Mouse (Mus musculus) forebrain, embryonic 11.5 days (tissue): Measurements from ENCODE around the gene Eci3. TPM values are rescaled to one million over a fixed set of nuclear protein-coding genes. Genes with fewer than 3 reads are reported as not detected.
"Not testable (repeated sequence)": the region's sequence is repeated elsewhere in the genome, so short reads cannot be mapped to it uniquely, and the experiment has no call there.

Experiments used
- ATAC-seq: fragments of 200-750 bp; cut with Nextera tagmentation; replicated peaks from 2 replicates; pipeline ENCODE4 v1.8.0; 2017; ENCODE audit warnings: moderate TSS enrichment; ENCODE audit not compliant: low FRiP score
- DNase-seq: peaks from one replicate; pipeline ENCODE4 v3.0.0-alpha.2; 2017; ENCODE audit warnings: low spot score
- H3K27ac ChIP-seq: fragments of 300-500 bp; sonication (generic); 2 replicates; pipeline ENCODE4 v1.5.1; 2014; ENCODE audit warnings: low read depth, low read length
- H3K27me3 ChIP-seq: fragments of 300-500 bp; sonication (generic); 2 replicates; pipeline ENCODE4 v1.6.1; 2014; ENCODE audit warnings: mild to moderate bottlenecking, low read length, mixed read lengths; ENCODE audit not compliant: control insufficient read depth, insufficient read depth
- H3K36me3 ChIP-seq: fragments of 300-500 bp; sonication (generic); 2 replicates; pipeline ENCODE4 v1.6.1; 2014; ENCODE audit warnings: mild to moderate bottlenecking, low read length, moderate library complexity, mixed read lengths; ENCODE audit not compliant: control insufficient read depth, insufficient read depth
- H3K4me1 ChIP-seq: fragments of 300-500 bp; sonication (generic); replicated peaks from 2 replicates; pipeline ENCODE4 v1.6.1; 2014; ENCODE audit warnings: low read length, mixed read lengths; ENCODE audit not compliant: control insufficient read depth, insufficient read depth
- H3K4me2 ChIP-seq: fragments of 300-500 bp; sonication (generic); 2 replicates; pipeline ENCODE4 v1.6.1; 2014; ENCODE audit warnings: low read depth, mild to moderate bottlenecking, low read length, moderate library complexity, mixed read lengths; ENCODE audit not compliant: severe bottlenecking
- H3K4me3 ChIP-seq: fragments of 300-500 bp; sonication (generic); 2 replicates; pipeline ENCODE4 v1.5.1; 2014; ENCODE audit warnings: low read depth, low read length
- H3K9ac ChIP-seq: fragments of 300-500 bp; sonication (generic); 2 replicates; pipeline ENCODE4 v1.6.1; 2014; ENCODE audit warnings: low read length
- H3K9me3 ChIP-seq: fragments of 300-500 bp; sonication (generic); 2 replicates; pipeline ENCODE4 v1.6.1; 2016; ENCODE audit warnings: low read length, mixed read lengths; ENCODE audit not compliant: control insufficient read depth
- WGBS: fragments of 180-500 bp; shearing (Covaris S2); extraction: QIAGEN DNeasy Blood & Tissue Kit; methylation state at CpG from one replicate; pipeline ENCODE4 v1.1.7; 2014; 5-methylcytosine and 5-hydroxymethylcytosine counted together
- polyA plus RNA-seq: library from polyadenylated mRNA; unstranded; fragments of >200 nt; fragmentation: Nextera tagmentation; extraction: Ambion mirVana; gene quantifications from 2 replicates; pipeline ENCODE4 v1.2.1, GENCODE M21; 2014

Gene Eci3
- polyA plus RNA-seq = 0.43 and 0.59 TPM in 2 replicates

GRCm38 (mm10) chr13:34963511-34964397, at the start of gene Eci3:
Eci3 (minus strand) TSS chr13:34963810.
- H3K4me3 ChIP-seq = peak within 1 kb of the TSS; percentile 35
- no peaks in the 10 kb centered on the region for H3K36me3 ChIP-seq
- H3K4me1 ChIP-seq = 0 out of 2 replicates have a peak, but pooled peaks cover 3% of the 10 kb centered on the region
- peak within 1 kb of the TSS; percentile 20 for H3K9ac ChIP-seq
- no peak within 1 kb of the TSS for H3K27ac ChIP-seq
- peak within 1 kb of the TSS; percentile 68 for H3K4me2 ChIP-seq
- peak; percentile 64 for ATAC-seq
- 3% methylated on average over 32 of the region's 32 CpGs for WGBS
- no peaks in the 10 kb centered on the region for H3K9me3 ChIP-seq
- DNase-seq = peak; percentile 57
- peaks cover 11% of the 10 kb centered on the region for H3K27me3 ChIP-seq

GRCm38 (mm10) chr13:34995925-34996324, 32.3 kb upstream of the Eci3 start:
- no peak overlapping the region for H3K4me2 ChIP-seq
- H3K9me3 ChIP-seq = no peaks in the 10 kb centered on the region
- H3K9ac ChIP-seq = no peak overlapping the region
- H3K36me3 ChIP-seq = no peaks in the 10 kb centered on the region
- 0 out of 2 replicates have a peak, but pooled peaks cover 3% of the 10 kb centered on the region for H3K4me1 ChIP-seq
- 89% methylated on average over 2 of the region's 2 CpGs for WGBS
- H3K4me3 ChIP-seq = no peak overlapping the region
- DNase-seq = no peak
- H3K27ac ChIP-seq = no peak overlapping the region
- no peaks in the 10 kb centered on the region for H3K27me3 ChIP-seq
- ATAC-seq = no peak

GRCm38 (mm10) chr13:34993983-34994811, 30.6 kb upstream of the Eci3 start:
- H3K36me3 ChIP-seq = no peaks in the 10 kb centered on the region; the same call in 1 of the 2 replicates
- peak overlapping the region; percentile 82 for H3K9ac ChIP-seq
- ATAC-seq = peak; percentile 99
- under 1% methylated on average over 33 of the region's 33 CpGs for WGBS
- H3K4me3 ChIP-seq = peak overlapping the region; percentile 57
- 0 out of 2 replicates have a peak, but pooled peaks cover 3% of the 10 kb centered on the region for H3K4me1 ChIP-seq
- 0 out of 2 replicates have a peak overlapping the region, but pooled peaks have one; percentile 41 for H3K27ac ChIP-seq
- H3K4me2 ChIP-seq = peak overlapping the region; percentile 73
- no peaks in the 10 kb centered on the region for H3K9me3 ChIP-seq
- no peaks in the 10 kb centered on the region for H3K27me3 ChIP-seq
- peak; percentile 98 for DNase-seq

- Histone ChIP-seq H3K4me3 (peak overlapping the region; percentile 57), H3K27ac (0 out of 2 replicates have a peak overlapping the region, but pooled peaks have one; percentile 41), H3K27me3 (no peaks in the 10 kb centered on the region), H3K4me2 (peak overlapping the region; percentile 73), H3K4me1 (0 out of 2 replicates have a peak, but pooled peaks cover 3% of the 10 kb centered on the region), H3K9ac (peak overlapping the region; percentile 82), H3K36me3 (no peaks in the 10 kb centered on the region; the same call in 1 of the 2 replicates), H3K9me3 (no peaks in the 10 kb centered on the region)
- ATAC-seq (peak; percentile 59), DNase-seq (no peak)
- 2% methylated on average over 22 of the region's 22 CpGs for WGBS
Measured at GRCm38 (mm10) chr13:34993595-34993982, 30.0 kb upstream of the Eci3 start.

GRCm38 (mm10) chr13:34993085-34993484, 29.5 kb upstream of the Eci3 start:
- Histone ChIP-seq H3K4me2 (peak overlapping the region; percentile 73; the same call in 1 of the 2 replicates), H3K27ac (no peak overlapping the region), H3K9me3 (no peaks in the 10 kb centered on the region), H3K36me3 (no peaks in the 10 kb centered on the region; the same call in 1 of the 2 replicates), H3K9ac (peak overlapping the region; percentile 82), H3K27me3 (no peaks in the 10 kb centered on the region), H3K4me1 (0 out of 2 replicates have a peak, but pooled peaks cover 3% of the 10 kb centered on the region), H3K4me3 (peak overlapping the region; percentile 57)
- ATAC-seq (no peak), DNase-seq (no peak)
- 81% methylated on average over 4 of the region's 4 CpGs for WGBS

GRCm38 (mm10) chr13:34991581-34992273, 28.1 kb upstream of the Eci3 start:
- Histone ChIP-seq H3K9ac (no peak overlapping the region), H3K27me3 (no peaks in the 10 kb centered on the region), H3K4me3 (no peak overlapping the region), H3K27ac (no peak overlapping the region), H3K36me3 (no peaks in the 10 kb centered on the region; the same call in 1 of the 2 replicates), H3K4me2 (0 out of 2 replicates have a peak overlapping the region, but pooled peaks have one; percentile 5), H3K4me1 (0 out of 2 replicates have a peak, but pooled peaks cover 3% of the 10 kb centered on the region), H3K9me3 (no peaks in the 10 kb centered on the region)
- WGBS = 84% methylated on average over 4 of the region's 4 CpGs
- no peak for ATAC-seq
- no peak for DNase-seq

GRCm38 (mm10) chr13:34983479-34983878, 19.9 kb upstream of the Eci3 start:
- not testable (repeated sequence) for ATAC-seq, DNase-seq, H3K4me2 ChIP-seq, H3K27ac ChIP-seq, H3K9me3 ChIP-seq, H3K27me3 ChIP-seq, H3K4me3 ChIP-seq, H3K9ac ChIP-seq, H3K36me3 ChIP-seq, H3K4me1 ChIP-seq
- whole genome bisulfite sequencing = 88% methylated on average over 1 of the region's 1 CpGs

GRCm38 (mm10) chr13:34978635-34979034, 15.0 kb upstream of the Eci3 start:
- H3K4me1 ChIP-seq, ATAC-seq, H3K4me3 ChIP-seq, H3K27me3 ChIP-seq, H3K9me3 ChIP-seq, H3K36me3 ChIP-seq, H3K4me2 ChIP-seq, H3K27ac ChIP-seq, DNase-seq, H3K9ac ChIP-seq: not testable (repeated sequence)
- WGBS = 76% methylated on average over 5 of the region's 5 CpGs
